Mouse (Mus musculus): ENCODE measurements around the gene Gucd1. TPM values are rescaled to one million over a fixed set of nuclear protein-coding genes. Genes with fewer than 3 reads are reported as not detected.

Gucd1 gene
- polyA plus RNA-seq (2012; ENCODE audit: low replicate concordance) = 47.0 and 47.6 TPM in 2 replicates

DNA sequence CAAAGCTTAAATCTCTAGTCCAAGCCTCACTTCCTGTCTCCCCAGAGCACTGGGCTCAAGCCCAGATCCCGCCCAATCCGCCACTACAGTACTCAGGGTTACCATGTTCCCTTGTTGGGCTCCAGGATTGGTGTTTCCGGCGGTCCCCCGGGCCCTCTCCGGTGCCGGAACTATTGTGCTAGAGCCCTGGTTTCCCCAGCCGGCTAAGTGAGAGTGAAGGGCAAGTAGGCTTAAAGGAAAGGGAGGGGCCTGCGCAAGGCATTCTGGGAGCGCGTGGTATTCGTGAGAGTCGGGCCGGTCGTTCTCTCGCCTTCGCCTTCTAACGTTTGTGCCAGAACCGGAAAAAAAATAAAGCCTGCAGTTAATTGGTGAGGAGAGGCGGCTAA lies at the start of gene Gucd1:
TSS of gene Gucd1 (minus strand) at position 215 of the 386 bp plus-strand sequence.

DNA sequence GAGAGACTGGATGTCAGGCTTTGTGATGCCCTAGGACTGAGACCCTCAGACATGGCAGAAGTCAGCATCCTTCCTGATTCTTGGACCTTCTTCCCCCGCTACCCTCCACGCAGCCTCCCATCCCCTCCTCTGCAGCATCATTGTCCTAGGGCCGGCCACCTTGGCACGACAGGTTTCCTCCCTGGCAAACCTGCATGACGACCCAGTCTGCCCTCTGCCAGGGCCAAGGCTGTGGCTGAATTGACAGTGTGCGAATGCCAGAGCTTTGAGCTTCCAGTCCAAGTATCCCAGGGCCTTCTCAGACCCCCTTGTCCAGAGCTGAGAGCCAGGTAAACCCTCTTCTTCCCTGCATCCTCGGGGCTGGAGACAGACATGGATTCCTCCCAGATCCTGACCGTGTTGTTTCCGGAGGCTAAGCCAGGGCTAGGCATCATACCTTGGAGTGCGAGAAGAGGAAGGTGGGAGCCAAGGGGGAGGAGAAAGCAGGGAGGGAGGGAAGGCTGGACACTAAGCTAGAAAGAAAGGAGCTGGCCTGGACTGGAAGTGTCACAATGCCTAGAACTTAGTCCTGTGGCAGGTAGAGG lies 43.4 kb upstream of the Gucd1 start, which contains the start of gene Ggt1:
TSS of gene Ggt1 (plus strand) at position 534 of the 584 bp plus-strand sequence.

DNA sequence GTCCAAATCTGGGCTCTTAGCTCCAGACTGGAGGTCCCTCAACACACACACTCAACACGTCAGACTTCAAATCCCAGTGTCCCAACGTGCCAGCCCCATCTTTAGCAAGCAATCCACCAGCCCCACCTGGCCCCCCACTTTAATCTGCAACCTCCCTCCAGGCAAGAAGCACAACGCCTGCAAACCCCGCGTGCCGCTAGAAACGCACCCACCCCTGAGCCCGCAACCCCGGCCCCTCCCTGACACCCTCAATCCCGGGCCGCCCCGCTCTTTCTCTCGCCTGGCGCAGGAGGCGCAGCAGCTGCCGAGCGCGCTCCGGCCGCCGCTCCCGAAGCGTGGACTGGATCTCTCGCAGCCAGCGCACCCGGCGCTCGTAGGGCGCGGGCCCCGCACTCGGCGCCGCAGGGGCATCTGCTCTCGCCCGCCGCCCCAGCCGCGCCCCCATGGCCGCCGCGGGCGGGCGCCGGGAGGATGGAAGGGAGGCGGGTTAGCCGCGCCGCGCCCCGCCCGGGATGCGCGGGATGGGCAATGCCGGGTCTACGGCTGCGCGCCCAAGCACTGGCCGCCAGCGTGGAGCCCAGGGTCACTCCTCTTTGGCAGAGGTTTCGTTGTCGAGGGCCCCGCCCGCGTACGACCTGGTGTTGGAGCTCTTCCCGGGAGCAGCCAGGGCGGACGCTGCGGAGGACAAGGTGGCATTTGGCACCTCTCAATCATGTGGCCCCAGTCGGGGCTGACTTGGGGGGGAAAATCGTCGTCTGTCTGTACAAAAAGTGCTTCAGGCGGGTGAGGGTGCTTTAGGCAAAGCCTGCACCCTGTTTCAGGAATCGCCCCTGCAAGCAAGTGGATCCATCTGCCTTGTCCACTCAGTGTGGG lies 42.1 kb upstream of the Gucd1 start, which contains the start of gene Lrrc75b:
TSS of gene Lrrc75b (minus strand) at position 655 of the 873 bp plus-strand sequence.

DNA sequence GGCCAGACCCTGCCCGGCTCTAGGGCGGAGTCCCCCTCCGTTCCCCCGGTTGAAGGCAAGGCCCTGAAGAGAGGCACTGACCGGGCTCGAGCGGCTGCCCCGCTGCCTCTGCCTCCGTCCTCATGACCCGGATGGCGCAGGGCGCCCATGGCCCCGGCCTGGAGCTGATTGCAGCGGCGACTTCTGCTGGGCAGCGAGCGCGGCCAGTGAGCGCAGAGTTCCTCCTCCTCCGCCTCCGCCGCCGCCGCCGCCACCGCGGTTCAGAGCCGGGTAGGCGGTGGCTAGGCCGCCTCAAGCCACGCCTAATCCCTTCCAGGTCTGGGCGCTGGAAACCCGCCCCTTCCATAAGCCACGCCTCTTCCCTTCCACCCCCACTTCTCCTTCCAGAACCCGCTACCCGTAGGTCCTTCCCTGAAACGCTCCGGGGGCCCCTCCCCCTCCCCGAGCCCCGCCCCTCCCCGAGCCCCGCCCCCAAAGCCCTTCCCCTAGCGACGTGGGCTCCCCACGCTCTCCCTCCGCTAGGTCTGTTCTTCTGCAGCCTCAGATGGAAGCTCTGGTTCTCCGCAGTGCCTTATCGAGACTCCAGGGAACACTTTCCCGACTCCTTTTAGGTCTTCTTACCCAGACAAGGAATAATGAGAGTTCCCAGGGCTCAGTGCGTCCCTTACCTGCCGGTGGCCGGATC lies 557 bp downstream of the Gucd1 start, which contains the start of gene Snrpd3:
TSS of gene Snrpd3 (plus strand) at position 479 of the 685 bp plus-strand sequence.

GRCm38 (mm10) chr10:75400958-75401357 lies 116.8 kb downstream of the Gucd1 start, which contains the start of gene Upb1:
Gene Upb1, plus strand, starts transcription at chr10:75401115.

DNA sequence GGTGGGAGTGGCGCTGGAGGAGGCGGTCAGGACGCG lies 201.1 kb downstream of the Gucd1 start, which contains the start of gene Adora2a:
TSS of gene Adora2a (plus strand) at position 6 of the 36 bp plus-strand sequence.

Other genes starting within 250 kb of the Gucd1 start
- 14.9 and 25.4 TPM in 2 replicates for gene Adora2a, start 201.1 kb downstream of the Gucd1 start, polyA plus RNA-seq (2012; ENCODE audit: low replicate concordance)
- gene Upb1, start 116.9 kb downstream of the Gucd1 start, polyA plus RNA-seq (2012; ENCODE audit: low replicate concordance) = 1.2 and 1.4 TPM in 2 replicates
- 4.3 and 17.5 TPM in 2 replicates for gene Snrpd3, start 421 bp downstream of the Gucd1 start, polyA plus RNA-seq (2012; ENCODE audit: low replicate concordance)
- gene Lrrc75b, start 42.4 kb upstream of the Gucd1 start, polyA plus RNA-seq (2012; ENCODE audit: low replicate concordance) = 1.7 and 3.1 TPM in 2 replicates
- gene Ggt1, start 43.6 kb upstream of the Gucd1 start, polyA plus RNA-seq (2012; ENCODE audit: low replicate concordance) = 0.73 and 4.3 TPM in 2 replicates
- gene Ggt5, start 71.4 kb upstream of the Gucd1 start, polyA plus RNA-seq (2012; ENCODE audit: low replicate concordance) = 15.6 and 34.5 TPM in 2 replicates
- gene Susd2, start 126.0 kb upstream of the Gucd1 start, polyA plus RNA-seq (2012; ENCODE audit: low replicate concordance) = 1.9 and 4.0 TPM in 2 replicates
- gene Cabin1, start 246.4 kb upstream of the Gucd1 start, polyA plus RNA-seq (2012; ENCODE audit: low replicate concordance) = 98.3 and 104 TPM in 2 replicates

Measured in hematopoietic multipotent progenitor cell, adult 10-12 weeks (in vitro differentiated cells).